Mouse (Mus musculus) liver, embryonic 18 days (tissue): ENCODE results near the gene F10. TPM values are rescaled to one million over a fixed set of nuclear protein-coding genes. Genes with fewer than 3 reads are reported as not detected.

Experiments used
- polyA plus RNA-seq: library from polyadenylated mRNA; depleted of rRNA; stranded (reverse); fragments of >200 nt; gene quantifications from 2 replicates; pipeline ENCODE4 v1.2.3, GENCODE M21; 2012; rRNA removed

Gene F10
- 251 and 253 TPM in 2 replicates for polyA plus RNA-seq

DNA sequence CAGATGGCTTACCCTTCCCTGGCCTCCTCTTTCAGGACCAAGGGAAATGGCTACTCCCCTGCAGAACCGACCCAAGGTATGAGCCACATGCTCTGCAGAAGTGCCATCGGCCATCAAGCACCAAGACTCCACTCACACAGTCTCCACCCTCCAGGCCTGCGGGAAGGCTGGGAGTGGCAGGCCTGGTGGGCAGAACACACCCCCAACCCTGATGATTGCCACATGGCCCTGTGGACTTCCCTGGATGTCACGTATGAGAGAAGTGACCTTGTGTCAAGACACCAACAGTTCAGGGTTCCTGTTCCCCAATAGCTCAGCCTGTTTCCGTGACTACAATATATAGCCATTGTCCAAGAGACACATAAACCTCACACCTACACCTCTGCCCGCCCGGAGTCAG is at the start of gene F10:
TSS of gene F10 (plus strand) at position 294 of the 400 bp plus-strand sequence.

DNA sequence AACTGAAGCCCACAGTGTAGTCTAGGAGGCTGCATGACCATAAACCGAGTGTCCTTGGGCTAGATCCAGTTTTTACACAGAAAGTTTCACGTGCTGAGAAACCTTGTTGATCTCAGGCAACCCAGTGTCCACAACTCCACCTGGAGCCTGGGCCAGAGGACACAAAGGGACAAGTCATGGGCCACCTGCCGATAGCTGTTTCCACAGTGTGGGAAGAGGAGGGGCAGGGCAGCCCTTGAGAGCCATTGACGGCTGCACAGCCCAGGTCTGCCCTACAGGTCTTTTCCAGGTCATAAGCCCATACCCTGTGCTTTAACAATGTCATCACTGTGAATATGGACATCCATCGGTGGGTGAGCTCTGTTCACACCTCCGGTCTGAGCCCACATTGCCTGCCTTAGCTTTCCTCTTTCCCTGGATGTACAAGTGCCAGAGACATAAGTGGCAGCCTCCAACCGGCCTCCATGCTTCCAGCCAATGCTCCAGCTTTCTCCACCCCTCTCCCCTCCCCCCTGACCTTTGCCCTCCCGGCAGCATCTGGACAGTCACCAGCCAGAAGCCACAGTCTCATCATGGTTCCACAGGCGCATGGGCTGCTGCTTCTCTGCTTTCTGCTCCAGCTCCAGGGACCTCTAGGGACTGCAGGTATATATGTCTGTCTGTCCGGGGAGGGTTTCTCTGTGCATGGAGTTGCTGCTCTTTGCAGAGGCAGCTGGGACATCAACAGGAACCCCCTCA is 11.5 kb upstream of the F10 start, which contains the start of gene F7:
TSS of gene F7 (plus strand) at position 548 of the 738 bp plus-strand sequence.

DNA sequence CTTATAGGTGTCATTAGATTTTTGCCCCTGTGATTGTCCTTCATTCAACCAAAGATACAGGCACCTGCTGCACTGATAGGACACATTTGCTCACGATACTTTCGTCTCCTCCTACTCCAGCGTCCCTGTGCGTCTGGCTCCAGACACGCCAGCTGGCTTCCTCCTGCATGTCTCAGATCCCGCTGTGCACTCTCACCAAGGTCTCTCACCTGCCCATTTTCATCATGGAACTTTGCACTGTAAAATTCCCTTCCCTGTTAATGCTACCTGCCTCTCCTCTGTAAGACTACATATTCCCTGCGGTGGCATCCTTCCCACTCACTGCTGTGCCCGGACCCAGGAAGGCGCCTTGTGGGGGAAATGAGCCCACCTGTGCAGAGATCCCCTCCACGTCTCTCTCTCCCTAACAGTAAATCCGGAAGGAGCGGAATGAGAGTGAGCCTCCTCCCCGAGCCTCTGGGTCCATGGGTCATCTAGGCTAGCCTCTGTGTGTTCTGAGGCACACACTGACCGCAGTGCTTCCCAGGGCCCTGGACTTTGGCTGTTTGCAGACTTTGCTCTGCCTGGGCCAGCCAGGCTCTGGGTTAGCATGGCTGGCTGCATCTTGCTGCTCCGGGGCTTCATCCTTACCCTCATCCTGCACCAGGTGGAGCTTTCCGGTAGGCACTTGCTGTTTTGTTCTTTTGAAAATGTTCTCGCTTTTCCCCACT is 23.5 kb downstream of the F10 start, which contains the start of gene Proz:
TSS of gene Proz (plus strand) at position 474 of the 710 bp plus-strand sequence.

DNA sequence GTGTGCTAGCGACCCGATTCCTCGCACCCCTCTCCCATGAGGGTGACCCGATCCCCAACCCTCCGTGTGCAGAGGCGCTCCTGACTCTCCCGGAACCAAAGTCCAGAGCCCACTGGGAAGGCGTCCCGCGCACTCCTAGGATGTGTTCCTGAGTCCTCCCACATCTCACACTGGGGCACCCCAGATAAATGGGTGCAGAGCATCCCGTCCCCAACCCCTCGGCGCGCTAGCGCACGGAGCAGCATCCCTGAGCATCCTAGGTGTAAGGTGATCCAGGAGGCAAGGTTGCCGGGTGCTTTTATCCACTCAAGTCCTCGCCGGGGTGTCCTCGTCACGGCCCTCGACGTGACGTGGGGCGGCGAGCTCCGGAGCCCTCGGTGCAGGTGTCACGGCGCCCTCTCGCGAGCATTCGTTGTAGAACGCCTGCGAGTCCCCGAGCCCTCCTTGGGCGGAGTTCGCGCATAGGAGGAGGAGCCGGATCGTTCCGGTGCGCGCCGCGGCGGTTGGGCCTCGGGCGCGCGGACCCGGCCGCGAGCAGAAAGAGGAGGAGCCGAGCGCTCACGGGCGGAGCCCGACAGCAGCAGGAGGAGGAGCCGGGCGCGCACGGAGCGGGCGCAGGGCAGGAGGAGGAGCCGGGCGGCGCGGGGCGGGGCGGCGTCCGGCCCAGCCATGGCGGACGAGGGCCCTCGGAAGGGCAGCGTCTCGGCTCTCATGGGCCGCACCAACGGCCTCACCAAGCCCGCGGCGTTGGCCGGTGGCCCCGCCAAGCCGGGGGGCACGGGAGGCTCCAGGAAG is 68.2 kb downstream of the F10 start, which contains the start of the genes Pcid2 and Cul4a:
TSS of gene Pcid2 (minus strand) at position 373 of the 795 bp plus-strand sequence.
TSS of gene Cul4a (plus strand) at position 535 of the 795 bp plus-strand sequence.

Other genes with a start within 250 kb of the F10 start
- 0.76 and 1.1 TPM in 2 replicates for gene Mcf2l, start 163.5 kb upstream of the F10 start, polyA plus RNA-seq
- 15.6 and 20.5 TPM in 2 replicates for gene F7, start 11.3 kb upstream of the F10 start, polyA plus RNA-seq
- 114 and 118 TPM in 2 replicates for gene Proz, start 23.6 kb downstream of the F10 start, polyA plus RNA-seq
- 8.3 and 10.0 TPM in 2 replicates for gene Pcid2, start 68.2 kb downstream of the F10 start, polyA plus RNA-seq
- gene Cul4a, start 68.3 kb downstream of the F10 start, polyA plus RNA-seq, result 40.9 and 44.7 TPM in 2 replicates
- gene Lamp1, start 121.9 kb downstream of the F10 start, polyA plus RNA-seq, result 179 and 185 TPM in 2 replicates
- 4.9 and 5.4 TPM in 2 replicates for gene Grtp1, start 163.3 kb downstream of the F10 start, polyA plus RNA-seq
- not detected in 2 replicates for gene Adprhl1, start 216.9 kb downstream of the F10 start, polyA plus RNA-seq